Mouse (Mus musculus): Measurements from ENCODE around the gene Cox10. TPM values are rescaled to one million over a fixed set of nuclear protein-coding genes. Genes with fewer than 3 reads are reported as not detected.

The Cox10 gene
- total and polyA plus RNA-seq, 3 experiments: 39.9 to 374 (median 52.2) TPM

DNA sequence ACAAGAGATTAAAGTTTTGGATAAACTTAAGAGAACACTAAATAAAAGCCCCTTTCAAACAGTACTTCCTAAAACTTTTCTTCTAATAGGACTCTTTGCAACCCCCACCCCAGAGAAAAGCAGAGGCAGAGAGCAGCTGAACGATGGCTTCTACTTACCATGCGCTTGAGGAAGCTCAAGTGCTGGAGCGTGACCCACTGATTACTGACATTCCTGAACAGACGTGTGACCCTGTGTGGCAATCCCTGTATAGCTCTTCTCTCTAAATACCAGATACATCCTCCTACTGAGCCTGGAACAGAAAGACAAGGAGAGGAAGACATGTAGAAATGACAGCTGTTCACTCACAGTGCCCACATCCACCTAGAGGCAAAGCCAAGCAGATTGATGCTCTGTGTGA is 5.9 kb downstream of the Cox10 start:
- peaks cover 4 to 8% of the 10 kb centered on the region in 2 experiments for H3K36me3 ChIP-seq (ENCODE audit: control insufficient read depth in 1 of 2, insufficient read depth in 2 of 2, low read length in 2 of 2)

DNA sequence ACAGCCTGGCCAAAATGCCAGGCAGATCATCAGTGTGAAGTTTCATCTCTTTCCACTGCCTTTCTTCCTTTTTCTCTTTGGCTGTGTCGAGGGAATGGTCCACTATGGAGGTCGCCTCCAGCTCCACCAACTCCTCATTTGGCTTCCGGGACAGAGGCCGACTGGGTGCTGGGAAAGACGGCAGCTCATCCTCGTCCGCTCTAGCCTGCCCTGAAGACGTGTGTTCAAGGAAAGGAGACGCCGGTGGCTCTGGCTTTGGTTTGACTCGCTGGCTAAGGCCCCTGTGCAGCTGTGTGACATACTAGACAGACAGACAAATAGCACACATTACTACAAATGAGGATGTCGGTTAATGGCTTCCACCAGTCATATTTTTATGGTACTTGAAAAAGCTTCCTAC is 7.7 kb downstream of the Cox10 start:
- no peak for TF ChIP-seq UBTF (IDR thresholded peaks at IDR 0.05; ENCODE audit: borderline replicate concordance, insufficient read depth, low read depth, low read length)
- no peak for TF ChIP-seq MXI1 (IDR thresholded peaks at IDR 0.05; ENCODE audit: low read depth, low read length)
- no peak for TF ChIP-seq RCOR1 (IDR thresholded peaks at IDR 0.05; ENCODE audit: low read depth, low read length)
- TF ChIP-seq E2F4 (IDR thresholded peaks at IDR 0.05; ENCODE audit: borderline replicate concordance, low read depth, low read length): no peak
- TF ChIP-seq MEF2A (IDR thresholded peaks at IDR 0.05; ENCODE audit: extremely low read depth, insufficient replicate concordance, low read depth, low read length, poor library complexity, severe bottlenecking): no peak
- no peak for TF ChIP-seq TAL1 (IDR thresholded peaks at IDR 0.05; ENCODE audit: low read length)
- TF ChIP-seq POLR2A (IDR thresholded peaks at IDR 0.05; ENCODE audit: control insufficient read depth in 1 of 2, insufficient read depth in 1 of 2, low read depth in 1 of 2, low read length in 2 of 2, poor library complexity in 1 of 2): no peak
- TF ChIP-seq ZMIZ1 (IDR thresholded peaks at IDR 0.05; ENCODE audit: low read depth, low read length): no peak
- TF ChIP-seq SMC3 (IDR thresholded peaks at IDR 0.05; ENCODE audit: low read depth, low read length): no peak
- H3K4me1 ChIP-seq (ENCODE audit: control insufficient read depth in 1 of 2, insufficient read depth in 2 of 2, low read length in 2 of 2): no peaks in the 10 kb centered on the region
- DNase-seq (ENCODE audit: low read depth, low spot score): no peak
- H3K27ac ChIP-seq (ENCODE audit: control insufficient read depth, low read depth, low read length): no peak overlapping the region
- no peak overlapping the region for H3K4me3 ChIP-seq (ENCODE audit: control insufficient read depth in 1 of 2, insufficient read depth in 1 of 2, low read depth in 2 of 2, low read length in 2 of 2)
- H3K79me2 ChIP-seq (ENCODE audit: control insufficient read depth, insufficient read depth, low read length, poor library complexity): peaks cover 6% of the 10 kb centered on the region
- H3K9ac ChIP-seq (ENCODE audit: control insufficient read depth, low read depth, low read length, poor library complexity, severe bottlenecking): no peak overlapping the region
- H3K27me3 ChIP-seq (ENCODE audit: control insufficient read depth in 1 of 2, insufficient read depth in 2 of 2, low read length in 2 of 2): no peaks in the 10 kb centered on the region
- H3K9me3 ChIP-seq (replicated peaks; ENCODE audit: insufficient read depth, low read length): no peaks in the 10 kb centered on the region
- peaks cover 0 to 5% of the 10 kb centered on the region in 2 experiments; a peak in 3 of 4 replicates for H3K36me3 ChIP-seq (ENCODE audit: control insufficient read depth in 1 of 2, insufficient read depth in 2 of 2, low read length in 2 of 2)

More for the DNA sequence above, 5.9 kb downstream of the Cox10 start:
- Histone ChIP-seq H3K27me3 (ENCODE audit: control insufficient read depth in 1 of 2, insufficient read depth in 2 of 2, low read length in 2 of 2) (no peaks in the 10 kb centered on the region), H3K4me1 (ENCODE audit: control insufficient read depth in 1 of 2, insufficient read depth in 2 of 2, low read length in 2 of 2) (peaks cover 4 to 8% of the 10 kb centered on the region in 2 experiments; a peak in 3 of 4 replicates), H3K9me3 (replicated peaks; ENCODE audit: insufficient read depth, low read length) (no peaks in the 10 kb centered on the region), H3K79me2 (ENCODE audit: control insufficient read depth, insufficient read depth, low read length, poor library complexity) (peaks cover 22% of the 10 kb centered on the region), H3K27ac (ENCODE audit: control insufficient read depth, low read depth, low read length) (no peak overlapping the region), H3K4me3 (ENCODE audit: control insufficient read depth in 1 of 2, insufficient read depth in 1 of 2, low read depth in 2 of 2, low read length in 2 of 2) (no peak overlapping the region), H3K9ac (ENCODE audit: control insufficient read depth, low read depth, low read length, poor library complexity, severe bottlenecking) (no peak overlapping the region)
- TF ChIP-seq EP300 (IDR thresholded peaks at IDR 0.05; ENCODE audit: low read depth in 1 of 2, low read length in 2 of 2): no peak
- no peak for TF ChIP-seq RAD21 (IDR thresholded peaks at IDR 0.05; ENCODE audit: low read depth, low read length)
- TF ChIP-seq ZNF384 (IDR thresholded peaks at IDR 0.05; ENCODE audit: low read depth, low read length): no peak
- no peak for TF ChIP-seq CHD1 (IDR thresholded peaks at IDR 0.05; ENCODE audit: low read depth, low read length)
- no peak for TF ChIP-seq KAT2A (conservative IDR thresholded peaks at IDR 0.05; ENCODE audit: low read depth, low read length)
- TF ChIP-seq ZC3H11A (IDR thresholded peaks at IDR 0.05; ENCODE audit: low read depth, low read length): no peak
- TF ChIP-seq MAX (IDR thresholded peaks at IDR 0.05; ENCODE audit: low read length): no peak
- no peak for TF ChIP-seq BHLHE40 (IDR thresholded peaks at IDR 0.05; ENCODE audit: borderline replicate concordance, low read depth, low read length)
- TF ChIP-seq GATA1 (IDR thresholded peaks at IDR 0.05; ENCODE audit: low read depth, low read length): no peak
- no peak for TF ChIP-seq MEF2A (IDR thresholded peaks at IDR 0.05; ENCODE audit: extremely low read depth, insufficient replicate concordance, low read depth, low read length, poor library complexity, severe bottlenecking)
- TF ChIP-seq ZMIZ1 (IDR thresholded peaks at IDR 0.05; ENCODE audit: low read depth, low read length): no peak
- no peak for TF ChIP-seq MYC (IDR thresholded peaks at IDR 0.05; ENCODE audit: low read depth, low read length)
- no peak for TF ChIP-seq ELF1 (IDR thresholded peaks at IDR 0.05; ENCODE audit: low read depth, low read length)
- no peak for TF ChIP-seq HCFC1 (IDR thresholded peaks at IDR 0.05; ENCODE audit: low read depth, low read length)
- no peak for TF ChIP-seq UBTF (IDR thresholded peaks at IDR 0.05; ENCODE audit: borderline replicate concordance, insufficient read depth, low read depth, low read length)
- DNase-seq (ENCODE audit: low read depth, low spot score): no peak
